Mouse (Mus musculus) lung, adult 2 months (tissue): ENCODE measurements around the gene Zfhx2. TPM values are rescaled to one million over a fixed set of nuclear protein-coding genes. Genes with fewer than 3 reads are reported as not detected.

ENCODE experiments used
- DNase-seq: peaks from one replicate; pipeline ENCODE4 v3.0.0; 2022
- H3K4me1 ChIP-seq: fragments of 200-500 bp; 2 replicates; pipeline ENCODE4 v1.6.1; 2011; ENCODE audit warnings: low read length; ENCODE audit not compliant: control insufficient read depth, insufficient read depth
- H3K4me3 ChIP-seq: fragments of 200-500 bp; replicated peaks from 2 replicates; pipeline ENCODE3; 2011; ENCODE audit warnings: low read depth, mild to moderate bottlenecking, control low read depth, low read length; ENCODE audit errors: extremely low read depth
- CTCF ChIP-seq: fragments of 200-500 bp; IDR thresholded peaks from 2 replicates; pipeline ENCODE4 v1.5.1; 2011; ENCODE audit warnings: mild to moderate bottlenecking, low read length, control low read depth; ENCODE audit not compliant: insufficient read depth
- POLR2A ChIP-seq: fragments of 200-500 bp; IDR thresholded peaks from 2 replicates; pipeline ENCODE4 v1.6.1; 2011; ENCODE audit warnings: low read depth, mild to moderate bottlenecking, control low read depth, low read length, borderline replicate concordance; ENCODE audit errors: extremely low read depth
- WGBS: fragments of 180-500 bp; shearing (Covaris S2); methylation state at CpG from one replicate; pipeline ENCODE4 v1.1.7; 2018; 5-methylcytosine and 5-hydroxymethylcytosine counted together
- polyA plus RNA-seq: library from polyadenylated mRNA; depleted of rRNA; stranded (reverse); fragments of >200 nt; gene quantifications from 2 replicates; pipeline ENCODE4 v1.2.3, GENCODE M21; 2012

The Zfhx2 gene
- polyA plus RNA-seq, 1 experiment: 2.3 TPM

GRCm38 (mm10) chr14:55079214-55079970, 12.7 kb downstream of the Zfhx2 start:
- 23% methylated on average over 8 of the region's 8 CpGs for whole genome bisulfite sequencing
- no peak for TF ChIP-seq POLR2A
- TF ChIP-seq CTCF: peak; percentile 91
- Histone ChIP-seq H3K4me3 (no peak overlapping the region), H3K4me1 (no peaks in the 10 kb centered on the region)
- peak; percentile 59 for DNase-seq

DNA sequence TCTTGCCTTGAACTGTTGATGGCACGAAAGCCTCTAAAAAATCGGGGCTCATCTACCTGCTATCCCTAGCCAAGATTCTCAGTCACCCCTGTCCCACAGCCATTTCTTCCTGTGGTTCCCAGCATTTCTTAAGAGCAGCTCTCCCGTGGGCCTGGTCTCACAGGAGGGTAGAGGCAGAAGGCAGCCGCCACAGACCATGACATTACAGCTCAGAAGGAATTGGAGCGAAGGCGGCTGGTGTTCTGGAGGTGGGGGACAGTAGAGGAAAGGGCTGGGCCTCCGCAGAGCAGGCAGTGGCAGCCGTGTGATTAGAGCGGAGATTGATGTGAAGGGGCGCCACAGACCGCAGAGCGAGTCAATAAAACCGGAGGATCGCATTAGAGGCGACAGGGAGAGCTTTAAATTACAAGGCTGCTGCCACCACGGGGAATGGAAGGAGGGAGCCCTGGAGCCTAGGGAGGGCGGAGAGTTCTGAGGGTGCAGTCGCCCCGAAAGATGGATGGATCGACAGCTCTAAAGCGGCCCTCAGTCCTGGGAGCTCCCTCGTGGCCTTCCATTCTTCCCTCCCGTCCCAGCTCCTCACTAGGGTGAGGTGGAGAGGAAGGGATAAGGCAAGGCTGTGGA, 13.6 kb downstream of the Zfhx2 start:
- H3K4me1 ChIP-seq: no peaks in the 10 kb centered on the region
- H3K4me3 ChIP-seq: no peak overlapping the region
- WGBS: 36% methylated on average over 23 of the region's 23 CpGs
- TF ChIP-seq CTCF: no peak
- no peak for TF ChIP-seq POLR2A
- no peak for DNase-seq

DNA sequence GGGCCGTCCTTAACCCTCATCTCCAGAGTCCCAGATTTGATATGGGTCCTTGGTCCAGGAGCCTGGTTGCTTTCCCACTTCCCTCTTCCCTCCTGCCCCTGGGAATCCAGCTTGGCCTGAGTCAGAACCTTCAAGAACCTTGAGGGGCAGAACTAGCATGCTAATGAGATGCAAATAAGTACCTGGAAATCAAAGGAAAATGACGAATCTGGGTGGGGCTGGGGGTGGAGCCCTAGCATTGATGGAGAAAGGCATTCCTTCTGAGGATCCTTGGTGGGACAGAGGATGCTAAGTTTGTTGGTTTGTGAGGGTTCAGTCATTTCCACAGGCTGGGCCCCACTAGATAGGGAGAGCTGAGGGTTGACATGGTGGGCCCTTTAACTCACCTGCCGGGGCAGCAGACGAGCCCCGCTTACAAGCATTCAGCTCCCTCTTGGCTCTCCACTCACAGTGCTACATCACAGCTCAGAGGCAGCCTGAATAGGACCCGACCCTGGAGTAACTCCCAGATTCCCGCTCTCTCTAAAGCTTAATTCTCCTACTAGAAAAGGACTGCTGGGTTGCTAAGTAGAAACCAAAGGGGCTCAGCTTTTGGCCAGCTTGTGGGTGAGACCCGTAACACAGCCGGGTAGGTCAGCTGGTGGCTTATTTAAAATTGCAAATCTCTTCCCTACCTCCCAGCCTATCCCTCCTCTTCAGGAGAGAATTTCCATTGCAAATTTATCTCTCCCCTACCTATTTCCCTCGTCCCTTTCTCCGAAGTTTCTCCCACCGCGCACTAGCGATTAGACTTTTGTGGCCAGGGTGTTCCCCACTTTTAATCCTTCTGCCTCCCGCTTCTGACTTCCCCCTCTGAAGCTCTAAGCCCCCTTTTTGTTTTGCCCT, 14.4 kb downstream of the Zfhx2 start:
- TF ChIP-seq CTCF (no peak), POLR2A (no peak)
- Histone ChIP-seq H3K4me3 (no peak overlapping the region), H3K4me1 (no peaks in the 10 kb centered on the region)
- DNase-seq: no peak
- 70% methylated on average over 15 of the region's 15 CpGs for WGBS

DNA sequence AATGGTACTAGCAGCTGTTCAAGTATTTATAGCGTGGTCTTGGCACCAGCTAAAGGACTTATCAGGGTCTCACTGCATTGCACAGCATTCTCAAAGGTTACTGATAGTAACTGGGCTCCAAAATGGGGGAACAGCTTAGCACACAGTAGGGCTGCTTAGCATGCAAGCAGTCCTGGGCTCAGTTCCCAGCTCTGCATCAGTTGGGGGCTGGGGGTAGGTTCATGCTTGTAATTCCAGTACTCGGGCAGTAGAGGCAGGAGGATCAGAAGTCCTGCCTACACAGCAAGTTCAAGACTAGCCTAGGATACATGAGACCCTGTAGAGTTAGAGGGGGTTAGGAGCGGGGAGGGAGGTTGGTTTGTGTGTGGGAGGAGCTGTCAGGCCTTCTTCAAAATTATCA, 15.2 kb downstream of the Zfhx2 start:
- 69% methylated on average over 3 of the region's 3 CpGs for WGBS
- Histone ChIP-seq H3K4me3 (no peak overlapping the region), H3K4me1 (no peaks in the 10 kb centered on the region)
- DNase-seq: no peak
- no peak for TF ChIP-seq POLR2A
- no peak for TF ChIP-seq CTCF

DNA sequence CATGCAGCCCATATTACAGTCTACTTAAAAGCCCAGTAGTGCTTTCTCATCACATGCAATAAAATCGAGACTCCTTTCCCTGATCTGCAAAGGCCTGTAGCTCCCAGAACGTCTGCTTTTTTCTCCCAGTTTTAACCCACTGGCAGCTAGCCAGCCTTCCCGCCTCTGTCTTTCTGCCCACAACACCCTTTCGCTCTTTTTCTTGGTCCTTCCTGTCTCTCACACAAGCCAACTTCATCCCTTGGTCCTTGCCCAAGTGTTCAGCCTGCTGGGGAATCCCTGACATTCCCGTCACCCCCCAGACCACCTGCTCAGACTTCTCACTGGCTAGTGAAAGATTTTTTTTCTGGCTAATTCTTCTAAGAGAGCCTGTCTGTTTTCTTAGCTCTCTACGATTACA, 15.9 kb downstream of the Zfhx2 start:
- TF ChIP-seq CTCF (no peak), POLR2A (no peak)
- H3K4me1 ChIP-seq: no peaks in the 10 kb centered on the region
- no peak overlapping the region for H3K4me3 ChIP-seq
- no peak for DNase-seq
- WGBS: 29% methylated on average over 6 of the region's 6 CpGs

GRCm38 (mm10) chr14:55074416-55074815, 17.7 kb downstream of the Zfhx2 start:
- H3K4me1 ChIP-seq: no peaks in the 10 kb centered on the region
- no peak for DNase-seq
- H3K4me3 ChIP-seq: no peak overlapping the region
- WGBS: 92% methylated on average over 12 of the region's 12 CpGs
- TF ChIP-seq CTCF (no peak), POLR2A (no peak)

GRCm38 (mm10) chr14:55071756-55072155, 20.4 kb downstream of the Zfhx2 start:
- DNase-seq: no peak
- WGBS: 39% methylated on average over 19 of the region's 19 CpGs
- TF ChIP-seq CTCF (no peak), POLR2A (no peak)
- H3K4me3 ChIP-seq: no peak overlapping the region
- no peaks in the 10 kb centered on the region for H3K4me1 ChIP-seq

DNA sequence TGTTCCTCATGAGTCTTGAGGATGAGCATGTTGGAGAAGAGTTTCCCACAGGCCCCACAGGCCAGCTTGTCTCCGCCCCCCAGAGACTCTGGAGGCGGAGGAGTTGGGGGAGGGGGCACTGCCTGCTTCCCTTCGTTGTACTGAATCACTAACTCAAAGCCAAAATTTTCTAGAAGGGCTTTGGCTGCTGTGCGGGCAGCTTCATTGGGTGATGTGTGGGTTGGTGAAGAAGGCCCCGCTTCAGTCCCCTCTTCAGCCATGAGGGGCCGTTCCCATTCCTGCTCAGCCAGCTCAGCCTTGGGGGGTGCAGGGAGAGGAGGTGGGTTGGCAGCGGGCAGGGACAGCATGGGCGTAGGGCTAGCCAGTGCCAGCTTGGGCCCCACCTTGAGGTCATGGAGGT, 26.1 kb downstream of the Zfhx2 start:
- H3K4me3 ChIP-seq: no peak overlapping the region
- no peak for DNase-seq
- 85% methylated on average over 8 of the region's 8 CpGs for WGBS
- H3K4me1 ChIP-seq: no peaks in the 10 kb centered on the region
- no peak for TF ChIP-seq CTCF
- no peak for TF ChIP-seq POLR2A

GRCm38 (mm10) chr14:55065391-55065790, 26.7 kb downstream of the Zfhx2 start:
- no peak for DNase-seq
- TF ChIP-seq POLR2A (no peak), CTCF (no peak)
- 87% methylated on average over 13 of the region's 13 CpGs for WGBS
- H3K4me1 ChIP-seq: no peaks in the 10 kb centered on the region
- no peak overlapping the region for H3K4me3 ChIP-seq
